Mouse (Mus musculus) cerebellum, postnatal 14 days (tissue): ENCODE measurements around the gene Lrrc39.

ENCODE experiments used
- DNase-seq, 2 experiments: peaks; one replicate each; pipeline ENCODE4 v3.0.0; 2021; ENCODE audit warnings: mixed read lengths in 2 of 2

Gene Lrrc39

DNA sequence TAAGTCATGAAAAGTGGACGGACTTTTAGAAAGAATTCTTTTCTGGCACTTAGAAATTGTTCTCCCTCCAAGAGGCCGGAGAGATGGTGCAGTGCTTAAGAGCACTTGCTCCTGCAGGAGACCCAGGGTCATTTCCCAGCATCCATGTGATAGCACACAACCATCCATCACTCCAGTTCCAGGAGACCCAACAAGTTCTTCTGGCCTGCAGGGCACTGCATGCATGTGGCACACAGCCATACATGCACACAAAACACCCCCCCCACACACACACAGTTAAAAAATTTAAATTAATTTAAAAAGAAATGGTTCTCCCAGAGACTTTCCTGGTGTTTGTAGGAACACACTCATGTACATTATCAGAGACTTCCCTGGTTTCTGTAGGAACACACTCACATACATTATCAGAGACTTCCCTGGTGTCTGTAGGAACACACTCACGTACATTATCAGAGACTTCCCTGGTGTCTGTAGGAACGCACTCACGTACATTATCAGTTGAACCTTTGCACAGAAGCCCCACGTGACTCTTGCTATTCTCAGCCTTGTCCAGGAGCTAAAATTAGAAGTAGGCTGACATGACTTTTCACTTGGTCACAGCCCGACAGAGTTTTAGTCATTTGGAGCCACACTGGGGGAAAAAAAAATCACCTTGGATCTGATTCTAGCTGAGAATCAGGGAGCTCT lies at the start of gene Lrrc39:
Lrrc39 (plus strand) TSS at position 566 of the 687 bp plus-strand sequence.
- no peak for DNase-seq

DNA sequence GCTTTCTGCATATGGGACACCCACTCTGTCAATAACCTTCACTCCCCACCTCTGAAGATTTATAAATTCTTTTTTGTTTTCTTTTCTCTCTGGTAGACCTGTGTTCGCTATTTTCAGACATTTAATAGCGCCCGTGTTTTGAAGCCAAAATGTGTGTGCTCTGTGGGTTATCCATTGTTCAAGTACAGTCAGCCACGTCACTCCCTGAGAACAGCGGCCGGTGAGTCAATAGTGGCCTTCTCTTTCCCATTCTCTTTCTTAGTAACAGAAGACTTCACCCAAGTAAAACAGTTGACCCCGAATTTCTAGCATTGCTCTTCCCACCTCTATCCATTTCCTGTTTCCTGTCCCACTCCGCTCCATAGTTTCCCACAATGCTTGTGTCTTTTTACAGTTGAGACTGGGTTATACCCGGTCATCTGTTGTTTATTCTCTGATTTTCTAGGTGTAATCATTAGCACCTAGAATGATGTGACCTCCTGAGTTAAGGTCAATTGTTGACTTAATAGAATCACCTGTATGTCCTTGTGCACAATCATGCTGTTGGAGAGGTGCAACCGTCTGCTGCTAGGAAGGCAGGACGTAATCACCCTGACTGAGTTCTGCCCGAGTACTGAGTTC lies 42.5 kb upstream of the Lrrc39 start:
- DNase-seq = no peak

DNA sequence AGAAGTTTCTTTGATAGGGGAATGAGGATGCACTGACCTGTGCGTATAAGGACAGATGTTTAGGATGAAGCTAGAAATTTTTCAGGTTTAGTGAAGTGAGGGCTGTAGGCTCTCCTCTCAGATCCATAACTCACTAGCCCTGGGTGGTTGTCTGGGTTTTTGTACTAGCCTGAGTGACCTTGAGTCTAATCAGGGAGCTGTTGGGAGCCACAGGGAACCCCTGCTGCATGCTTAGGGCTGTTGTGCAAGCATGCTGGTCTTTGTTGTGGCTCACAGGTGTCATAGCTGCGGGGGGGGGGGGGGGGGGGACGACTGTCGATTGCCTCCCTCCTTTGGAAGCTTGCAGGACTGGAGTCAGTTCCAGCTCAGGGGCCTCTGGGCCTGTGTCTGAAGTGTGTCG lies 33.0 kb upstream of the Lrrc39 start:
- no peak for DNase-seq

DNA sequence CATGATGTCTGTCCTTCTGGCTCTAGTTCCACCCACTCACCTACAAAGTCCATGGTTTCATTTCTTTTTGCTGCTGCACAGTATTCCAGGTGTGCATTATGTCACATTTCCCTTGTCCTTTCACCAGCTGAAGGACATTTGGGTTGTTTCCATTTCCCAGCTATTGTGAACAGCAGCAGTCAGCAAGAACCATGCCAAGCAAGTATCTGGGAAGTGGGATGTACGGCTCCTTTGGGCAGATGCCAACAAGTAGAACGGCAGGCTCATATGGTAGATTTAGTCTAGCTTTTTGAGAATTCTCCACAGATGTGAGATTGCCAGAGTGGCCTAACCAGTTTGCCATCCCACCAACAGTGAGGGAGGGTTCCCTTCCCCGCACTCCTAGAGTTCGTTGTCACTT lies 31.9 kb upstream of the Lrrc39 start:
- DNase-seq = no peak

DNA sequence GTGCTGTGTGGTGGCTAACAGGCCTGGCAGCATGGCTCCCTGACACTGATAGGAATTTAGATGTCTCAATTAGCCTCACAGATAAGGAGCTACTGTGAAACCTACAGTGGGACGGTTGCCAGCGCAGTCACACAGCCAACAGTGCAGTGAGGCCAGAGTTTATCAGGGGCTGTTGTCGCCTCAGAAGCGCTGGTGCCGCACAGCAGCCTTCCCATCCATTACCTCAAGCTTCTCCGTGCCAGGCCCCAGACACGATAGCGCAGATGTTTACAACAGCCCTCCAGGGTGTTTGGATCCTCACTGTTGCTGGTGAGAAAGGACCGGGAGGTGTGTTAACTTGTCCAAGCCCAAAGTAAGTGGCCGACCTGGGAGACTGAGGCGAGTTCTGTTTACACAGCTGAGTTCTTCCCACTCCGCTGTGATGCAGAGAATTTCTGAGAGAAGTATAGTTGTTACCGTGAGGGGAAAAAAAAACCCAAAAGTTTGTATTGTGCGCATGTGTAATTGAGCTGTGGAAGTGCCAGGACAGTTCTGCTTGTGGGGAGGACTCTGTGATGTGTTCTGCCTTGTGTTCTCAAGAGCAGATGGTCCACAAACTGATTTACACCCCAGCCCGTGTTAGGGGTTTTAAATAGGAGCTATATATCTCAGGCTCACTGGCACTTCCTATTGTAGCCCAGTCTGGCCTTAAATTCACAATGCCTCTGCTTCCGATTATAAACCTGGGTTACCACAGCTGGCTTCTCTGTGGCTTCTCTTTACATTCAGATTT lies 26.2 kb upstream of the Lrrc39 start:
- no peak for DNase-seq

DNA sequence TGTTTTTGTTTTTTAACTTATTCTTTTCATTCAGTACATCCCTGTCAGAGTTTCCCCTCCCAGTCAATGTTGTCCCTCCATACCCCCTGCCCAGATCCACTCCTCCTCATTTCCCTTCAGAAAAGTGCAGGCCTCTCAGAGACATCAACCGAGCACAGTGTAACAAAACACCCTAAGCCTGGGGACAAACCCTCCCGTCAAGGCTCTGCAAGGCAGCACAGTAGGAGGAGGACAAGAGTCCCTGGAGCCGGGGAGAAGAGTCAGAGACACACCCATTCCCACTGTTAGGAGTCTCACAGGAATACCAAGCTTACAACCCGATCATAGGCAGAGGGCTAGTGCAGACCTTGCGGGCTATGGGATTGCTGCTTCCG lies 25.6 kb upstream of the Lrrc39 start:
- no peak for DNase-seq

DNA sequence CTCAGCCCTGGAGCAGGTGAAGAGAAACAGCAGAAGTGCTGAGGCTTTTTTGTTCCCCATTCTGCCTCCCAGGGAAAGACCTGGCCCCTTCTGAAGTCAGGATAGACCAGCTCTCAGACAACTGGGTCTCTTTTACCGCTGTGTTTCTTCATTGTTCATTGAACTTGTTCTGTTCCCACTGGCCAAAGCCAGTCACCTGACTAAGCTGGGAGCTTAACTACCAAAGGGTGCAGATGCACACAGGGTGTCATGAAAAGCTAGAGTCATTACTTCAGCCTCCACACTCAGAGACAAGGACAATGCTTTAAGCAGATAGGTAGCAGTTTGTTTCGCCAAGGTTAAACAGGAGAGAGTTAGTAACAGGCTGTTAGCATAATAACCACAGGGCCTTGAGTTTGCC lies 20.7 kb upstream of the Lrrc39 start:
- no peak for DNase-seq

DNA sequence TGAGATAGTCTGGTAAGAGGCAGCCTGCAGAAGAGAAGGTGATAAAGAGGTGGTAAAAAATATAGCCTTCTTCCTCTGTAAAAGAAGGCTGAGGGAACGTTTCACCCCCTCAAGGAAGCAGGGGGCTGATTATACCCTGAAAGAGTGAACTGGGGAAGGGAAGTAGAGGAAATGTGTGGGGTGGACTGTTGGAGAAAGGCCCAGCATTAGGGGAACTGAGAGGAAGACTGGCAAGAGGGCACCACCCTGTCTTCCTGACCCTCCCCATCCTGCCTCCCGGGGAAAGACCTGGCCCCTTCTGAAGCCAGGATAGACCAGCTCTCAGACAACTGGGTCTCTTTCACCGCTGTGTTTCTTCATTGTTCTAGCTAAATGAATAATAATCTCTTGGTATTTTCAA lies 20.2 kb upstream of the Lrrc39 start:
- no peak for DNase-seq

DNA sequence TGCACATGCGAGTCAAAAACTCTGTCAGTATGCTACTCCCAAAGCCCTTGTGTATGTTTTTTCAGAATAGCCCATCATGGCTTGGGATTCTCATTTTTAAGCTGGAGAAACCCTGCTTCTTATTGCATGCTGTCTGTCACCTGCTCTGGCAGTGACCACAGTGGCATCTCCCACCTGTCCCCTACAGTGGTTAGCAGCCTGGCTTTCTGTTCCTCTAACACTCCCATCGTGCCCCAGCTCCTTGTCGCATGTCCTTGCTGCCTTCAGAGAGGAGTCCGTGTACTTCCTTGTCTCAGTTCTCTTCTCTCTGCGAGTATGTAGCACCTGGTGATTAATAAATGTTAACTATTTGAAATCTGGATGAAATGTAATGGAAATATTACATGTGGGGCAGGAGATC lies 15.3 kb upstream of the Lrrc39 start:
- no peak for DNase-seq

DNA sequence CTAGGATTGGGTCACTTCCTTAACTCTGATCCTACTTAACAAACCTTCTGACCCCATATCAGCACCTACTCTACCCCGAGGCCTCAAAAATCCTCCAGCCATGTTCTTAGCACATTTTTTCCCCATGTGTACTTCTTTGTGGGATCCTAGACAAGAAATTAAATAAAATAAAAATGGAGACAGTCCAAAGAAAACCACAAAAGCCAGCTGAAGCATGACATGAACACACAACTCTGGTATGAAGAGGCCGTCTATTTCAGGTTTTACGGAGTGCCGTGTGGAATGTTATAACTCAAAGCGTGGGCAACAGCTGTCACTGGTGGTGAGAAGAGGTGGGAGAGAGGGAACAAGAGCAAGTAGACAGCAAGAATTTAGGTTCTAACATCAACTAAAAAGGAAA lies 11.4 kb upstream of the Lrrc39 start:
- no peak for DNase-seq

DNA sequence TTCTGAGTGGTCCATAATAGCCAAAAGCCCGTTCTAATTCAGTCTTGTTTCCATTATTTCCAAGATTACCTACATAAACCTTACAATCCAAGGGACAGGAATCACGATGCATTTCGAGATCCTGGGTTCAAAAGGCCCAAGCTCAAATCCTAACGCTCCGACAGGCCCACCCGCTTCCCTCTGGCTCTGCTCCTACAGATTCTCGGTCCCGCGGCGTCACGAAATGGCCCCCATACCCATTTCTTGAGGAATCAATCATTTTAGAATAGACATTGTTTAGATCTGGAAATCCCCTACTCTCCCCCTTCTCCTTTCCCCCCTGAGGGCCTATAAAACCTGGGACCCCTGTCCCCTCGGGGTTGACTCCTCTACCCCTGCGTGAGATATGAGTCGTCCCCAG lies 1.5 kb upstream of the Lrrc39 start:
- peak; percentile 39 to 52 for DNase-seq

DNA sequence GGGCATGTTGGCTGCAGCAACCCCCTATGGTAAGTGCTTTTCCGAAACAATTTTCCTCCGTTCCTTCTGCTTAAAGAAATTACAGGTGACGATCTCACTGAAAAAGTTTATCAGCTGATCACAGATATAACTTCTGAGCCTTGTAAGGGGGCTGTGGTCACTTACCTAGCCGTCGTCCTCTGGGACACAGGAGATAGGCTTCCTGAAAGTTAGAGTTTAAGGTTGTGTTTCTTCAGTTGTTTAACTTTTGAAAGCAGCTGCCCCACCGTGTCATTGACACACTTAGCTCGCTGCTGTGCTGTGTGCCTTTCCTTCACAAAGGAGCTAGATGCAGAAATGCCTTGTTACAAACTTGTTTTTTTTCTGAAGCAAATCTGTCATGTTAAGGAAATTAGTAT lies 321 bp downstream of the Lrrc39 start:
- no peak for DNase-seq

DNA sequence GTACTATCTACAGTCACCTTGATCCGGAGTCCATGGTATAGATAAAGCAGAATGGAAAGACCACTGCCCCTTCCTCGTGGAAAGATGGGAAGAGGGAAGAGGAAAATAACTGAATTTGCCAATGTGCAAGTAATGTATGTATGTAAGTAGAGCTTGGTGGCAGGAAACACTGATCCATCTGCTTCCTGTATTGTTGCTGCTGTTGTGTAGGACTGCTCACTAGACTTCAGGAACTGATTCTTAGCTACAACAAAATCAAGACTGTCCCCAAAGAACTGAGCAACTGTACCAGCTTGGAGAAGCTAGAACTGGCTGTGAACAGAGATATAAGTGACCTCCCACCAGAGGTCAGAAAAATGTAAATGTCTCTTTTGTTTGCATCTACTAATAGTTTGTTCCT lies 7.9 kb downstream of the Lrrc39 start:
- DNase-seq = no peak

DNA sequence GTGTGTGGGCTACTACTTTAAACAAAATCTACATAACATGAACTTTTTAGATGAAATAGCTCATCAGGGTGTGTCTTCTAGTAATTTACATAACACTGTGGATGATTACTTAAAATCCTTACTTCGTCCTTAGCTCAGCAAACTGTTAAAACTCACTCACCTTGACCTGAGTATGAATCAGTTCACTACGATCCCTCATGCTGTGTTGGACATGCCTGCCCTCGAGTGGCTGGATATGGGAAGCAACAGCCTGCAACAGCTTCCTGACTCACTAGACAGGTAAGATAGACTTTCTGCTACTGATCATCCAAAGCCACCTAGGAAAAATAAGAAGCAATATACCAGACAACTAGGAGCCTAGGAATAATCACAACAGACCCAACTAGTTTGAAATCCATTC lies 14.5 kb downstream of the Lrrc39 start:
- no peak for DNase-seq

DNA sequence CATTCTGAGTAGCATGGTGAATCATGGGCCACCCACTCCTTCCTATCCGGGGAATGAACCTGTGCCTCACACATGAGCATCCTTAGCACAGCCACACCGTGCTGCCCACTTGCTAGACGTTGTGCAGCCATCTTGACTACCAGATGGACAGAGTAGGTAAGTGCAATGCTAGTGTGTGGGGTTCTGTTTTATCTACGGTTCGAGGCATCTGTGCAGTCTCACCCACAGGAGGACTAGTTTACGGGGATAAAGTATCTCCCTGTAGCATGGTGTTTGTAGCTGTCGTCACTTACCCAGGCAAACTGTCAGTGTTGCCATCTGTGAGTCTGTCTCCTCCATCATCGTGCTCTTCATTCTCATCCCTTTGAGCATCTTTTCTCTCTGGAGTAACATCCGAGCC lies 19.4 kb downstream of the Lrrc39 start:
- no peak for DNase-seq

DNA sequence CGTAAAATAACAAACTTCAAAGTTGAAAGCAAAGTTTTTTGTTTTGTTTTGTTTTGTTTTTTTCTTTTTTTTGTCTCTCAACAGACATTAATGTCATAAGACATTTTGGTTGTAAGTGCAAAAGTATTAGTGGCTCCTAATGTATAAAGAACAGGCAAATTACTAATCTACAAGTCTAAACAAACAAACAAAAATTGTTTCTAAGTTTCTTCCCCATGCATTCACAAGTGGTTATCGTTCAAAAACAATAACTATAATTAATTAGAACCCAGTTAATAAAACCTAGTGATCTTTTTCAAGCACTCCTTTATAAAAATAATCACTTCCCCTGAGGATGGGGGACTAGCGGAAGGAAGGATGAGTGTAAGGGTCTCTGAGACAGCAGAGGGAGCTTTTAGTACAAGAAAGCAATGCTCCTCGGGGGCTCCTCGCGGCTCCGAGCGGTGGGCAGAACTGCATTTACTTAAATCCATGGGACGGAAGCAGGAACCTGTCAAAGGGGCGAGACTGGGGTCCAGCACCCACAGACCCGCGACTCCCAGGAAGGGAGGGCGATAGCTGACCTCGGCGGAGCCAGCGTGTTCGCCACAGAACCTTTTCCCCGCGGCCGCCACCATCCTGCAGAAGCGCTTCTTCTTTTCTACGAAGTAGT lies 31.4 kb downstream of the Lrrc39 start:
- no peak for DNase-seq

DNA sequence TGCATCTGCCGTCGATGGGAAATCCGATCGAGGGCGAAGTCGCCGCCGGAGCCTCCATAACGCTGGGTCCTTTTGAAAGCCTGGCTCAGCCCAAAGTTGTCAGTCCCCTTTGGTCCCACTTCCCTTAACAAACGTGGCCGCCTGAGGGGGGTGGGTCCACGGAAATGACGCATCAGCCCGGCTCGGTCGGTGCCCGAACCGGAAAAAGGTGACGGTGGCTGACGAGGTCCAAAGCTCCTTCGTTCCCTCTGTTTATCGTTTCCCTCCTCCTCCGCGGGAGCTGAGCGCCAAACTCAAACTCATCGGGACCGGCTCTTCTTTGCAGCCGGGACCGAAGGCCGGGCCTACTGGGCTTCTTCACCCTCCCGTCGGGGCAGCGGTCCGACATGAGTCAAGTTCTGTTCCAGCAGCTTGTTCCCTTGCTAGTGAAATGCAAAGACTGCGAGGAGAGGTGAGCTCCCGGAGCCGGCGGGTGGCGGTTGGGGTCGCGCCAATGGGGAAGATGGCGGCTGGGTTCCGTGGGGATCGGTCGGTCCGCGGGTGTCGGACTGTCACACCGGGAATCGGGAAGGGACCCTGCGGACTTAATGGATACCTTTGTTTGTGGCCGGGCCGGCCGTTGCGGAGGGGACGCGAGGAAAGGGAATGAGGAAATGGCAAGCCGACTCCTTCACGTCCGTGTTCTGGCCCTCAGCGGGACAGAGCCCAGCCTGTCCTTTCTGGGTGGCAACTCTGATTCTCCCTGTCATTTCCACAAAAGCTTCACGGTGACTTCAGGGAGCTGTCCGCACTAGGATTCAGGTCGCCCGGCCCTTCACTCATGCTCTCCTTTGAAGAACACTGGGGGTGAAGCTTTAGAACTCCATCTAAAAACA lies 32.2 kb downstream of the Lrrc39 start, which contains the start of gene Sass6:
Sass6 (plus strand) TSS at position 255 of the 875 bp plus-strand sequence.
- peak; percentile 98 to 100 for DNase-seq

DNA sequence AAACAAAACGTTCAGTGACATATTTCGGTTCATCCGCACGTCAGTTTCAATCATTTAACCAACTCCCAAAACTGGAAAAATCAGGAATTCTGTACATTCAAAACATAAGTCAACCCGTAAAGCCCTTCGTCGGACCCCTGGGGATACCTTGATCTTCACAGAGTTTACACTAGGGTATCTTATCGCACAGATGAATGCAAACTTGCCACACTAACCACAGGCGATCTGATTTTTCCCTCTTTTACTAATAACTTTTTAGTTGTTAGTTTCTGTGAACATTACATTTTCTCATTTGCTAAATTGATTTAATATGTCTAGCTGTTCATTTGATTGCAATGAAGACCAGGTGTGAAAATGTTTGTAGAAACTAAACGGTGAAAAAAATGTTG lies 32.8 kb downstream of the Lrrc39 start:
- peak in 1 of 2 experiments; percentile 20 for DNase-seq

DNA sequence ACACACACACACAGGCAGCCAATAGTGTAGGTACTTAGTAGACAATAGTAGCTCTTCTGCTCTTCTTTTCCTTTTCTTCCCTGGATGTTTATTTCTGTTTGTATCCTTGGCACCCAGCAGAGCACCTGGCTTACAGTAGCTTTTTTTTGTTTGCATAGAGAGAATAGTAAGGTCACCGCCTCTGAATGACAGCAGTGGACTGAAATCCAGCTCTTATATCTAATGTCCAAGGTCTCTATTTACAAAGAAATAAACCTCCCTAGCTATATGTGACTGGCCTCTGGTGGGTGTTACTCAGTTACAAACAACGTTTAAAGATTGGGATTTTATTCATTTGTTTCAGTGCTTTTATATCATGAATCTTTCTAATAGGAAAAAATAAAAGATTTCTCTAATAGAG lies 36.9 kb downstream of the Lrrc39 start:
- DNase-seq = no peak

DNA sequence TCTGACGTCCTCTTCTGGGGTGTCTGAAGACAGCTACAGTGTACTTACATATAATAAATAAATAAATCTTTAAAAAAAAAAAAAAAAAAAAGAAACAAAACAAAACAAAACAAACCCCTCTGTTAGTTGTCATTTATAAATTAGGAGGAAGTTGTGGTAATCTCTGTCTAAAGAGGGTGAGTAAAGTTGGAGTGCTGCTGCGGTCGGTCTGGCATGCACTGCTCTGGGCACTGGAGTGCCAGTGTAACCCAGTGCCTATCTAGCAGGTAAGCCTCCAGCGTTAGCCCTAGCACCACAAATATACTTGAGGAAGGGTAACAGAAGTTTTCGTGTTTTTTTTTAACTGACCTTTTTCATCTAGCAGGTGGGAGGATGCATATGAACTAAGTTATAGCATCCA lies 38.2 kb downstream of the Lrrc39 start:
- DNase-seq = no peak

DNA sequence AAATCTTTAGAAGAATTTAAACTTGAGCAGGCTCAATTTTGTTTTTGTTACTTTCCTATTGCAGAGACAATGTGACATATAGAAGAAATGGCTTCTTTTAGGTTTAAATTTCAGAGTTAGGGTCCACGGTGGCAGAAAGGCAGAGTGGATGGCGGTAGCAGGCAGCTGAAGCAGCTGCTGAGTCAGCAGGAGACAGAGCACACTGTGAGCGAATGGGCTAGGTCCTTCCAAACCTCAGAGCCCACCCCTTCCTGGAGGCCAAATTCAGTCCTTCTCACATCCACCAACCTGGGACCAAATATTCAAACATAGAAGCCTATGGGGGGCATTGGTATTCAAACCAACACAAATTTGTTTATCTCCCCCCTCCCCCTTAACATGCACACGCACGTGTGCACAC lies 39.0 kb downstream of the Lrrc39 start:
- DNase-seq = no peak

DNA sequence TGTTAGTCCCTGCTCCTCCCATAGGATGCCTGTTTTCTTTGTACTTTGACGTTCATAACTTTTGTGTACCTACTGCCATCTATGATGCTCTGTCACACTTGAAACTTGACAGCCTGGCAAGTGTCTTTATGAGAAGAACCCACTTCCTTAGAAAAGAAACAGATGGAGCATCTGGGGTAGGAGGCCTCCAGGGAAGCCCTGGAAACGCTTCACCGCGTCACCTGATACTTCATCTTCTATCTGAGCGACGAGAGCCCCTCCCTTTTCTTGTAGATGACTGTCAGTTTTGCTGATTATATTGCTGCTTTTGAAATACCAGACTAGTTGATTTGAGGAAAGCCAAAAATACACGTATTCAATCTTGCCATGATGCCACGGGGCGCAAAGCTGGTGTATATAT lies 41.8 kb downstream of the Lrrc39 start:
- DNase-seq = peak in 1 of 2 experiments; percentile 20
